Mouse (Mus musculus) kidney, adult 2 months (tissue): ENCODE results near the gene Rrm1.

Experiments used
- CTCF ChIP-seq: fragments of 200-500 bp; conservative IDR thresholded peaks from 2 replicates; pipeline ENCODE4 v1.5.1; 2011; ENCODE audit warnings: low read depth, mild to moderate bottlenecking, control low read depth, low read length, moderate library complexity, mixed read lengths; ENCODE audit not compliant: insufficient read depth, insufficient read length
- POLR2A ChIP-seq: fragments of 200-500 bp; IDR thresholded peaks from one replicate; pipeline ENCODE4 v1.6.1; 2011; ENCODE audit warnings: low read depth, low read length, control low read depth

GRCm38 (mm10) chr7:102440822-102441656 lies 456 bp upstream of the Rrm1 start:
- TF ChIP-seq CTCF (no peak), POLR2A (no peak)
